Mouse (Mus musculus) olfactory bulb, adult 2 months (tissue): Measurements from ENCODE around the gene Ccdc144b.

Experiments
- CTCF ChIP-seq: fragments of 200-500 bp; IDR thresholded peaks from 2 replicates; pipeline ENCODE4 v1.5.1; 2012; ENCODE audit warnings: low read depth, mild to moderate bottlenecking, low read length, moderate library complexity; ENCODE audit not compliant: insufficient read depth
- POLR2A ChIP-seq: fragments of 200-500 bp; IDR thresholded peaks from 2 replicates; pipeline ENCODE4 v1.6.1; 2012; ENCODE audit warnings: mild to moderate bottlenecking, low read depth, low read length, moderate library complexity; ENCODE audit not compliant: insufficient read depth

- TF ChIP-seq POLR2A = no peak
- TF ChIP-seq CTCF = no peak
Observed at GRCm38 (mm10) chr3:36011239-36011638, 42.1 kb downstream of the Ccdc144b start.
